Mouse (Mus musculus) bone marrow macrophage, adult 2 months (primary cell): ENCODE measurements around the gene Olfr1382.
"Not testable (repeated sequence)": the region's sequence is repeated elsewhere in the genome, so short reads cannot be mapped to it uniquely, and the experiment has no call there.

Experiments used
- CTCF ChIP-seq: IDR thresholded peaks from 2 replicates; pipeline ENCODE4 v1.5.1; 2012; ENCODE audit warnings: low read depth, mild to moderate bottlenecking, low read length, moderate library complexity
- POLR2A ChIP-seq: IDR thresholded peaks from 2 replicates; pipeline ENCODE4 v1.6.1; 2012; ENCODE audit warnings: mild to moderate bottlenecking, low read depth, low read length, borderline replicate concordance

DNA sequence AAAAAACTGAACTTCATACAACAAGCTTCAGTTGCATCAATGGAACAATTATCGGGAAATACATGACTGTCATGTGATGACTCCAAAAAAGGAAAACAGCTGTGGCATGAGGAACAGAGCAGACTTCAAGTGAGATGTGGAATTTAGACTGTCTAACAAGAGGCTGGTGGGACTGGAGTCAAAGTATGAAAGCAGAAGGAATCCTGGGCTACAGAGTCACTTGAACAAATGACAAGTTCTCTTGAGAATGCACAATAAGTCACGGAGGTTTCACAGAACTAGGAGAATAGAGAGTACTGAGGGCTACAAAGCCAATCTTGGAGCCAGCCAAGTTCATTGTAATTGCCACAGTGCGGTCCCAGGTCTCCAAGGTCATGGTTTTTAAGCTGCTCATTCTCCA lies 15.1 kb downstream of the Olfr1382 start, which contains the start of gene Olfr1381:
- not testable (repeated sequence) for TF ChIP-seq POLR2A, CTCF
